ENCODE assay signal across 21 mouse cellular contexts in genomic region chr3:154453025-154453424, GRCm38 (mm10).
"Had no signal": no experiment of that assay in that cellular context is flagged by ENCODE, and none has a peak within 500 bp of the region (broad histone marks: within the 10 kb centered on the region; RNA-seq: fewer than 3 reads in every experiment).

No protein-coding gene starts in this region.

- H3K4me3 ChIP-seq: layer of hippocampus, adult 2 months; limb, embryonic 10.5 days; limb, embryonic 13.5 days; liver, embryonic 12.5 days; liver, embryonic 15.5 days; megakaryocyte, embryonic 14.5 days; midbrain, embryonic 10.5 days; neural tube, embryonic 12.5 days; neural tube, embryonic 15.5 days had no signal

- H3K4me2 ChIP-seq: limb, embryonic 13.5 days; liver, embryonic 12.5 days; liver, embryonic 15.5 days; neural tube, embryonic 12.5 days; neural tube, embryonic 15.5 days had no signal

- H3K27ac ChIP-seq: kidney, postnatal 0 days; layer of hippocampus, adult 2 months; limb, embryonic 10.5 days; limb, embryonic 13.5 days; liver, embryonic 12.5 days; liver, embryonic 15.5 days; midbrain, embryonic 10.5 days; neural tube, embryonic 12.5 days; neural tube, embryonic 15.5 days had no signal

- DNase-seq: kidney, adult 2 months; kidney, postnatal 25 days; layer of hippocampus, adult 9-11 months; liver; midbrain, embryonic 14.5 days; right cerebral cortex, adult 18-20 months; right cerebral cortex, postnatal 14 days; right cerebral cortex, postnatal 4 days; thymus, adult 2 months; thymus, postnatal 25 days had no signal

- ATAC-seq: intestine, postnatal 0 days; liver, embryonic 12.5 days had no signal

- H3K9ac ChIP-seq: limb, embryonic 13.5 days; liver, embryonic 12.5 days; liver, embryonic 15.5 days; neural tube, embryonic 12.5 days; neural tube, embryonic 15.5 days had no signal

- H3K27me3 ChIP-seq: limb, embryonic 13.5 days; liver, embryonic 12.5 days; liver, embryonic 15.5 days; megakaryocyte, embryonic 14.5 days; neural tube, embryonic 12.5 days; neural tube, embryonic 15.5 days had no signal

- H3K9me3 ChIP-seq: limb, embryonic 10.5 days; liver, embryonic 15.5 days; neural tube, embryonic 15.5 days had no signal

- H3K4me1 ChIP-seq: limb, embryonic 10.5 days; limb, embryonic 13.5 days; liver, embryonic 12.5 days; liver, embryonic 15.5 days; megakaryocyte, embryonic 14.5 days; midbrain, embryonic 10.5 days; neural tube, embryonic 12.5 days; neural tube, embryonic 15.5 days had no signal

- H3K36me3 ChIP-seq: limb, embryonic 10.5 days; limb, embryonic 13.5 days; liver, embryonic 12.5 days; liver, embryonic 15.5 days; midbrain, embryonic 10.5 days; neural tube, embryonic 12.5 days; neural tube, embryonic 15.5 days had no signal
